Mouse (Mus musculus) duodenum, adult 2 months (tissue): Measurements from ENCODE around the gene Slc5a6. TPM values are rescaled to one million over a fixed set of nuclear protein-coding genes. Genes with fewer than 3 reads are reported as not detected.

Experiments
- polyA plus RNA-seq: library from polyadenylated mRNA; depleted of rRNA; stranded (reverse); fragments of >200 nt; gene quantifications from 2 replicates; pipeline ENCODE4 v1.2.3, GENCODE M21; 2012; ENCODE audit warnings: low replicate concordance; rRNA removed

The Slc5a6 gene
- 37.3 and 46.8 TPM in 2 replicates for polyA plus RNA-seq

GRCm38 (mm10) chr5:31048763-31049641 lies at the start of gene Slc5a6:
Gene Slc5a6, minus strand, starts transcription at chr5:31048924.

GRCm38 (mm10) chr5:31054261-31055215 lies 5.8 kb upstream of the Slc5a6 start, which contains the start of gene Cad:
Gene Cad, plus strand, starts transcription at chr5:31054780.

GRCm38 (mm10) chr5:31047848-31048762 lies 619 bp downstream of the Slc5a6 start, which contains the start of gene Atraid:
Gene Atraid, plus strand, starts transcription at chr5:31048312.

Other genes starting within 250 kb of the Slc5a6 start
- gene Mapre3, start 234.3 kb downstream of the Slc5a6 start, polyA plus RNA-seq = 53.8 and 61.7 TPM in 2 replicates
- gene Tmem214, start 180.9 kb downstream of the Slc5a6 start, polyA plus RNA-seq = 111 and 119 TPM in 2 replicates
- gene Agbl5, start 160.2 kb downstream of the Slc5a6 start, polyA plus RNA-seq = 11.1 and 15.1 TPM in 2 replicates
- gene Ost4, start 141.1 kb downstream of the Slc5a6 start, polyA plus RNA-seq = 194 and 257 TPM in 2 replicates
- 56.7 and 63.1 TPM in 2 replicates for gene Emilin1, start 135.5 kb downstream of the Slc5a6 start, polyA plus RNA-seq
- 381 and 1,004 TPM in 2 replicates for gene Khk, start 127.5 kb downstream of the Slc5a6 start, polyA plus RNA-seq
- 856 and 917 TPM in 2 replicates for gene Cgref1, start 103.3 kb downstream of the Slc5a6 start, polyA plus RNA-seq
- gene Preb, start 88.6 kb downstream of the Slc5a6 start, polyA plus RNA-seq = 409 and 432 TPM in 2 replicates
- gene Tcf23, start 80.3 kb downstream of the Slc5a6 start, polyA plus RNA-seq = 0.17 and 2.4 TPM in 2 replicates
- 39.3 and 58.7 TPM in 2 replicates for gene Atraid, start 612 bp downstream of the Slc5a6 start, polyA plus RNA-seq
- gene Cad, start 5.9 kb upstream of the Slc5a6 start, polyA plus RNA-seq = 13.4 and 20.9 TPM in 2 replicates
- gene Dnajc5g, start 57.4 kb upstream of the Slc5a6 start, polyA plus RNA-seq = not detected in 2 replicates
- gene Slc30a3, start 59.3 kb upstream of the Slc5a6 start, polyA plus RNA-seq = 0.15 and 0.69 TPM in 2 replicates
- not detected in 2 replicates for gene Trim54, start 67.8 kb upstream of the Slc5a6 start, polyA plus RNA-seq
- not detected in 2 replicates for gene Ucn, start 89.9 kb upstream of the Slc5a6 start, polyA plus RNA-seq
- gene Mpv17, start 105.3 kb upstream of the Slc5a6 start, polyA plus RNA-seq = 20.0 and 31.7 TPM in 2 replicates
- 0.47 and 0.76 TPM in 2 replicates for gene Gm29609, start 131.0 kb upstream of the Slc5a6 start, polyA plus RNA-seq
- 29.7 and 31.1 TPM in 2 replicates for gene Gtf3c2, start 131.2 kb upstream of the Slc5a6 start, polyA plus RNA-seq
- gene Snx17, start 144.3 kb upstream of the Slc5a6 start, polyA plus RNA-seq = 59.4 and 61.7 TPM in 2 replicates
- gene Eif2b4, start 144.5 kb upstream of the Slc5a6 start, polyA plus RNA-seq = 27.5 and 32.1 TPM in 2 replicates
- 52.4 and 60.3 TPM in 2 replicates for gene Zfp513, start 153.4 kb upstream of the Slc5a6 start, polyA plus RNA-seq
- 85.7 and 105 TPM in 2 replicates for gene Ppm1g, start 171.8 kb upstream of the Slc5a6 start, polyA plus RNA-seq
- 185 and 336 TPM in 2 replicates for gene Nrbp1, start 191.9 kb upstream of the Slc5a6 start, polyA plus RNA-seq
- gene Gm9970, start 192.3 kb upstream of the Slc5a6 start, polyA plus RNA-seq = 1.2 TPM in 1 of 2 replicates, not detected in the other
- 217 and 238 TPM in 2 replicates for gene Krtcap3, start 202.8 kb upstream of the Slc5a6 start, polyA plus RNA-seq
- gene Ift172, start 242.2 kb upstream of the Slc5a6 start, polyA plus RNA-seq = 31.0 and 35.5 TPM in 2 replicates
- 2.6 and 5.2 TPM in 2 replicates for gene Fndc4, start 247.2 kb upstream of the Slc5a6 start, polyA plus RNA-seq
- not detected in 2 replicates for gene Gckr, start 248.5 kb upstream of the Slc5a6 start, polyA plus RNA-seq